Mouse (Mus musculus): Measurements from ENCODE around the gene Vgll2. TPM values are rescaled to one million over a fixed set of nuclear protein-coding genes. Genes with fewer than 3 reads are reported as not detected.

The Vgll2 gene
- not detected for total RNA-seq (2021)

DNA sequence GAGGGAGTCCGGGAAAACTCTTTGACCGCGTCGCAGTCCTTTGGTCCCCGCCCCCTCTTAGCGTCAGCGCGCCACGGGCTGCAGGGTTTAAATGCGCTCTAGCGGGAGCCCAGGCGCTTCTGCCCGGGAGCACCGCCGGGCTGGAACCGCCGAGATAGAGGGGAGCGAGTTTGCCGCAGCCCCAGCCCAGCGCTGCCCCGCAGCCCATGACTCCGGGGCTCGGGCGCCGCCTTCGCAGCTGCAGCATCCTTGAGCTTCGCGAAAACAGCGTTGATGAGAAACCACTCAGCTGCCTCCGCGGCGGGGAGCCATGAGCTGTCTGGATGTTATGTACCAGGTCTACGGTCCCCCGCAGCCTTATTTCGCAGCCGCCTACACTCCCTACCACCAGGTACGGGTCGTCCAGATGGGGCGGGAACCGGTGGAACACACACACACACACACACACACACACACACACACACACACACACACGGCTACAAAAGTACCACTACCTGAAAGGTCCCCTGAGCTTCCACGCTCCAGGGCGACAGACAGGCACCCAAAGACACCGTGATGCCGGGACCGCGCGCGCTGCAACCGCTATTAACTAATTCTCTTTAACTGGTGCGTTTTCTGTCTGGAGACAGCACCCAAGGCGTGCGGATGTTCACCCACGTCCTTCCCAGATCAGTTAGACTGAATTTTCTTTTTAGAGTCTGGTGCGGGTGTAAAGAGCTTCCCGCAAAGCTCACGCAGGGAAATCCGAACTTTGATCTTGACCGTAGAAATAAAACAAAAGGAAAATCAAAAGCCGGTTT lies at the start of gene Vgll2:
Vgll2 (plus strand) TSS at position 90 of the 800 bp plus-strand sequence.
- intact Hi-C loops (cut with DNase I): loop anchor here (10.0 kb wide), 2 partner anchors 348 to 362 kb away; partner anchors contain the start of genes Gopc, Nepn and Rfx6
- DNase-seq (ENCODE audit: low spot score in 2 of 2): peak; percentile 37 to 47

GRCm38 (mm10) chr10:51975137-51975536 lies 47.2 kb upstream of the Vgll2 start:
- peak; percentile 2 to 68 for DNase-seq (ENCODE audit: low spot score in 2 of 2)
- intact Hi-C loops (cut with DNase I): no loop called here

DNA sequence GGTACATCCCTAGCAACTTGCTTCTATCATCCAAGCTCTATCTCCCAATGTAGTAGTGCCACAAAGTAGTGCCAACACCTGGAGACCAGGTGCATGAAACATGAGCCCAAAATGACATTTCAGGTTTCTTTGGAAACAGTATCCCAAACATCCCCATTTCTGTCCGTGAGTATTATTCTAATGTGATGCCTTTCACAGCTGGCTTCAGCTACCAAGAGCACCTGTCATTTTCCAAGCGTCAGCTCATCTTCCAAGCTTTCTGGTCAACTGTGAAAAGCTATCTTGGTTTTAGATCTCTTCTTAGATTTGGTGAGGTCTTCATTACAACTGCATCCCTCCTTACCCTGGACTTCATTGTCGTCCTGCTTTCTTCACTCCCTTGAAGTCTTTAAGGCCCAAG lies 46.7 kb upstream of the Vgll2 start:
- intact Hi-C loops (cut with DNase I): no loop called here

DNA sequence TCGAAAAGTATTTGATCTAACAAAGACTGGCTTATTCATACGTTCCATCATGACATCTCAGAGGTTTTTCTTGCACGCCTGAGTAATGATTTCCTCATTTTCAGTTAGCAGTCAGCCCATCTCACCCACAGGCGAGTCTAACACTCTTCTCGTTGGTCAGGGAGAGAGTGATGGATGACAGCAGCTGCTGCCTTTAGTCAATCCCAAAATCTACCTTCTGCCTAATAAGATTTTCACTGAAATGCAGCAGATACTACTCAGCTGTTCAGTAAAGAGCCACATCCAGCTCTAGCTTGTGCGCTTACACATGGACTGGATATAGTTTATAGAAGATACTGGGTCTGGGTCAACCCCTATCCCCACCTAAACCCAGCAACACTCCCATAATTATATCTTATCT lies 40.7 kb upstream of the Vgll2 start:
- intact Hi-C loops (cut with DNase I): no loop called here
- no peak for DNase-seq (ENCODE audit: low spot score in 2 of 2)

More for the DNA sequence above, 46.7 kb upstream of the Vgll2 start:
- no peak for DNase-seq (ENCODE audit: low spot score in 2 of 2)

GRCm38 (mm10) chr10:51982395-51982794 lies 39.9 kb upstream of the Vgll2 start:
- no peak for DNase-seq (ENCODE audit: low spot score in 2 of 2)
- intact Hi-C loops (cut with DNase I): no loop called here

- no peak for DNase-seq (ENCODE audit: low spot score in 2 of 2)
- intact Hi-C loops (cut with DNase I): no loop called here
These were observed 3.8 kb upstream of the Vgll2 start for GRCm38 (mm10) chr10:52018471-52018870.

GRCm38 (mm10) chr10:52021231-52021630 lies 1.1 kb upstream of the Vgll2 start:
- intact Hi-C loops (cut with DNase I): loop anchor here (10.0 kb wide), 2 partner anchors 346 to 364 kb away; partner anchors contain the start of genes Gopc, Nepn and Rfx6
- DNase-seq (ENCODE audit: low spot score in 2 of 2): no peak

DNA sequence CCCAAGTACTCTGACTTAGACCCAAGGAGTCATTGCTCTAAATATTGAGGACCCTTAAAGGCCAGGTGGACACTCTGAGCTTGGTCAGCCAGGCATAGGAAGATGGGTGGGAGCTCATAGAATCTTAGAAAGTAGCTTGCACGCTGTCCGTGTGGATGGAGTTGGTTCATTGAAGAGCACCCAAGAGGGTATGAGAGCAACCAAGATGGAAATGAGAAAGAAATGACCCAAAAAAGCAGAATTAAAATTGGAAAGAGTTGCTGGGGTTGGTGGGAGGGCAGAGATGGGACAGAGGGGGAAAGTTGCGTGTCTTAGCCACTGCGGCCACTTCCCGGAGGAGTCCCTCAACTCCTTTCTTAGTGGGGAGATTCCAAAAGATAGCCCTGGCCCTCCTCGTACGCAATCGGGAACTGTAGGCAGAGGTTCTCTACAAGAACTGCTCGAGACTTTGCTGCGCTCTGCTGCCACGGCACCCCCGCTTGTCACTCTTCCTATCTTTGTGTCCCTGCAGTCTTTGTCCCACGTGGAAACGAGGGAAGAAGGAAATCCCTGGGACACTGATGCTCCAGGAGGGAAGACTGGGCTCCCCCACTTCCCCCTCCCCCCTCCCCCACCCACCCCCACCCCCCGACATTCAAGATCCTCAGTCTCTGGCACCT lies 437 bp upstream of the Vgll2 start:
- DNase-seq (ENCODE audit: low spot score in 2 of 2): no peak
- intact Hi-C loops (cut with DNase I): loop anchor here (10.0 kb wide), 2 partner anchors 347 to 363 kb away; partner anchors contain the start of genes Gopc, Nepn and Rfx6

- intact Hi-C loops (cut with DNase I): loop anchor here (2.0 to 10.0 kb wide), 3 partner anchors 349 to 1125 kb away; partner anchors contain the start of genes Gopc, Nepn and Rfx6
- DNase-seq (ENCODE audit: low spot score in 2 of 2): peak in 1 of 2 experiments; percentile 19
These were observed 1.1 kb downstream of the Vgll2 start for GRCm38 (mm10) chr10:52023213-52024052.

DNA sequence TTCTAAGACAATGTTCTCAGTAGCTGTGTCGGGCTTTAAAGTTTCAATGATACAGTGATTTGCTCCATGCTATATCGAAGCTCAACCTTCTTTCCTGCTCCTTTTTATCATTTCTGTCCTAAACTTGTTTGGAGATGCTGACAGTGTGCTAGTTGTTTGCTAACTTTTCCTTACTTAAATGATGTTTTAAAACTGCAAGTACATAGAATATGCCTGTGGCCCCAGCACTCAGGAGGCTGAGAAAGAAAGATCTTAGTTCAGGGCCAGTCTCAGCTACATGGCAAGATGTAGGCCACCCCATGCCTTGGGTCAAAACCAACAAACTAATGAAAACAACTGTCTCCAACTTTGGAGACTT lies 1.7 kb downstream of the Vgll2 start:
- intact Hi-C loops (cut with DNase I): loop anchor here (2.0 to 10.0 kb wide), 3 partner anchors 349 to 1125 kb away; partner anchors contain the start of genes Gopc, Nepn and Rfx6
- DNase-seq (ENCODE audit: low spot score in 2 of 2): no peak

- DNase-seq (ENCODE audit: low spot score in 2 of 2): no peak
- intact Hi-C loops (cut with DNase I): loop anchor here (2.0 to 10.0 kb wide), 3 partner anchors 350 to 1126 kb away; partner anchors contain the start of genes Gopc, Nepn and Rfx6
These were observed 3.0 kb downstream of the Vgll2 start for GRCm38 (mm10) chr10:52025291-52025690.

GRCm38 (mm10) chr10:52025821-52026220 lies 3.5 kb downstream of the Vgll2 start:
- DNase-seq (ENCODE audit: low spot score in 2 of 2): no peak
- intact Hi-C loops (cut with DNase I): loop anchor here (2.0 to 10.0 kb wide), 3 partner anchors 351 to 1127 kb away; partner anchors contain the start of genes Gopc, Nepn and Rfx6

GRCm38 (mm10) chr10:52027161-52028035 lies 5.1 kb downstream of the Vgll2 start:
- intact Hi-C loops (cut with DNase I): loop anchor here (10.0 kb wide), 2 partner anchors 353 to 357 kb away; partner anchors contain the start of genes Gopc, Nepn and Rfx6

DNA sequence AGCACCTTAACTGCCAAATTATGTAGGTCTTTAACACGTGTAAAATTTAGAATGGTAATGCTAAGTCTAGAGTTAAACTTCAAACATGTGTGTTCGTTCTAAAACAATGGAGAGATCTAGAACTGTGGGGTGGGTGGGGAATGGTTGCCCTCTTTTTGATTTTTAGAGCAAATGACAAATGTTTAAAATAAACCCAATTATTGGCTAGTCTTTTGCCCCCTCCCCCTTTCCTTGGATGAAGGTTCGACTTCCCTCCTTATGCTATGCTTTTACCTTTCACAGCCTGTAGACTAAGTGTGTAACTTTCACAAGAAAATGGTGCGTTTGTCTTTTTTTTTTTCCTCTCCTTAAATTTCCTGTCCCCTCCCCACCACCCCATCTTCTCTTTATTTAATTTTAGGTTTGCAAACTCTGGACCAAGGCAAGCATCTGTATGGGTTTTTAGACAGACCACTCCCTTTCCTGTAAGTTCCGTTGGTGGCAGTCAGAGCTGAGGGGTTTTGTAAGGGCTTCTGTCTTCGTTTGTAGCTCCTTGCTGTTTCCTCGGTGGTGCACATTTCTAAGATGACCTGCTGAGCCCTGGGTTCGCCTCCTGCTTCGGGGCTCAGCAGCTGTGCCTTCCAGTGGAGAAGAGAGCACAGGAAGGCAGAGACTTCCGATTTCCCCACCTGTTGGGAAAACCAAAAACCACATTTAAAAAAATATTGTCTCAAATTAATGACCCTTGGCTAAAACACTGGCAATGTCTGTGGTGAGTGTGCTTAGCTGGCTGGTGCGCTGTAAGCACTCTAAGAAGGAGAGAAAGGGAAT lies 6.5 kb downstream of the Vgll2 start:
- intact Hi-C loops (cut with DNase I): loop anchor here (10.0 kb wide), 2 partner anchors 354 to 356 kb away; partner anchors contain the start of genes Gopc, Nepn and Rfx6
- DNase-seq (ENCODE audit: low spot score in 2 of 2): no peak

More at GRCm38 (mm10) chr10:52027161-52028035, 5.1 kb downstream of the Vgll2 start:
- DNase-seq (ENCODE audit: low spot score in 2 of 2): no peak

DNA sequence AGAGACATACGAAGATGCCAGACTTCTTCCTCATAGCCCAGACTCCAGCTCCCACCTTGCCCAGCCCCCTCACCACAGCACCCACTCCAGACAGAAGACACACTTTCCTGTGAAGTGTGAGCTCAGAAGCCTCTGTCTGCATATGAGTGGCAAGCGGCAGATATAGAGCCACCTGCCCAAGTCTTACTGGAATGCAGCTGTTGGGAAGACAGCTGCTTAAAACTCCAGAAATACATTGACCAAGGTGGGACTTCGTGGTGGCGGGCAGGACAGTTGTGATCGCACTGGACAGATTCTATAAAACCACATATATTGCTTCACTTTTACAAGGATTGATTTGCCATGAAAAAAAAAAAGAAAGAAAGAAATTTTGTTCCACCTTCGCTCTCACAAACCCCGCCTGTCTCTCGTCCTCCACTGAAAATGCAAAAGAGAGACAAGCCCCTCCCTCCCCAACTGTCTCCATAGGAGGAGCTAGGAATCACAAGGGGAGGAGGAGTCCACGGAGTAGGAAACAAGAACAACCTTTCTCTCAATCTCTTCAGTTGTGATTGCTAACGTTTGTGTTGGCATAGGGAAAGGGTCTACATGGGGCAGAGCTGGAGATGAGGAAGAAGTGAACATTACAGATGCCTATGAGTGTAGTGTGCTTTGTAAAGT lies 7.2 kb downstream of the Vgll2 start:
- no peak for DNase-seq (ENCODE audit: low spot score in 2 of 2)
- intact Hi-C loops (cut with DNase I): loop anchor here (10.0 kb wide), 2 partner anchors 355 kb away; partner anchors contain the start of genes Gopc, Nepn and Rfx6

DNA sequence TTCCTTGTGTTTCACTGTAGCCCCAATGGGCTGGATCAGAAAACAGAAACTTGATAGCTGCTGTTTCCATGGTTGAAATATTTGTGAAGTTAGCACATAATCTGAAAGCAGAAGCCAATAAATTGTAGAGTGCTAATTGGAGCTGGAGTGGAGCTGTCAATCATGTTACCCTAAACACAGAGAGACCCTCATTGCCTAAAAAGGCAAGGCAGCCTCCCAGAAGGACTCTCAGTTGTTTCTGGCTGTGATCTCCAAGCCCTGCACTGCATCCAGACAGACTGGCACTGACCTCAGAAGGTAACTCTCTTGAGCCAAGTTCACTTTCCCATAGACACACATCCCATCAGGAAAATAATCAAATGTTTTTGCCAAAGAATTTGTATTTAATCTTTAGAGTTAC lies 11.4 kb downstream of the Vgll2 start:
- intact Hi-C loops (cut with DNase I): no loop called here

DNA sequence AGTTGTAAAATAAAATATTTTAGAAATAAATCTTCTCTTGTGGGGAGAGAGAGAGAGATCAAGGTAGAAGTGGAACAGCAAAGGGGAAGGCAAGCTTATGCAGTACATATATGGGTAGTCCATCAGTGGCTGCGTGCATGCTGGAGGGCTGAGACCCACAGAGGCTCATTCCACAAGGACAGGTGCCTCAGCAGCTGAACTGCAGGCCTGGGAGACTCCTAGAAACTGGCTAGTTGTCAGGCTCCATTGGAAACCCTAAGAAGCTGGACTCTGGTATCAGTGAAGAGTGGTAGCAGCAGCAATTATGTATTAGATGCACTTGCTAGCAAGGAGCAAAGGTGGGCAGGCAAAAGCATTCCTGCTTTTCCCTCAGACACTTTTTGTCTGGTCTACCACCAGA lies 17.1 kb downstream of the Vgll2 start:
- intact Hi-C loops (cut with DNase I): no loop called here
- no peak for DNase-seq (ENCODE audit: low spot score in 2 of 2)

More for the DNA sequence above, 11.4 kb downstream of the Vgll2 start:
- no peak for DNase-seq (ENCODE audit: low spot score in 2 of 2)

Data from left cerebral cortex, postnatal 25 days (tissue).